27 mouse cellular contexts compared by ENCODE assay signal in the genomic region with DNA sequence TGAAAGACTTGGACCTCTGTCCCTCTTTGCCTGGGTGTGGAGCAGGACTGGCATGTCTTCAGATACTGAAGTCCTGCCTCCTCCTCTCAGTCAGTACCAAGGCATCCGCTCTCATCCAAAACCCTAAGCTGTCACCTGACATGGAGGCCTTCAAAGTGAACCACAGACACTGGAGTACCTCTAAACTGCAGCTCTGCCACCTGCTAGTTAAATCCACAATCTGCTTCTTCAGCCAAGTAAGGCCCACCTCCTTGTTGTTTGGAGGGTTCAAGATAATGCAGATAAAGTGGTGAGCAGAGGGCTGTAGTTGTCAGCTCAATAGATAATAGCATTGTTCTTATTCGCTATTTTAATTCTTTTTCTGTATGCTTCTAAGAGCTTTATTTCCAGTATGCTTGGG. TPM values are rescaled to one million over a fixed set of nuclear protein-coding genes. Genes with fewer than 3 reads are reported as not detected.
DNase-seq lines count a peak whose midpoint lies in the region; ATAC-seq lines count a peak whose summit lies in the region.
"Had no signal": no experiment of that assay in that cellular context is flagged by ENCODE, and none has a peak within 500 bp of the region (broad histone marks: within the 10 kb centered on the region; RNA-seq: fewer than 3 reads in every experiment).

No protein-coding gene starts in this region.

- H3K4me3 ChIP-seq in liver, embryonic 13.5 days (replicated peaks), result no peak overlapping the region
- H3K4me3 ChIP-seq in limb, embryonic 10.5 days, result no peak overlapping the region
- H3K4me3 ChIP-seq: forebrain, embryonic 13.5 days; gastrocnemius, adult 2 months; heart, embryonic 15.5 days; hindbrain, embryonic 13.5 days; layer of hippocampus, adult 2 months; limb, embryonic 13.5 days had no signal

- 0 out of 2 replicates have a peak overlapping the region, but pooled peaks have one; percentile 16 for H3K27ac ChIP-seq in liver, embryonic 13.5 days
- no peak overlapping the region for H3K27ac ChIP-seq in limb, embryonic 10.5 days
- H3K27ac ChIP-seq: forebrain, embryonic 13.5 days; gastrocnemius, adult 2 months; heart, embryonic 15.5 days; hindbrain, embryonic 13.5 days; layer of hippocampus, adult 2 months; limb, embryonic 13.5 days had no signal

- H3K36me3 ChIP-seq in liver, embryonic 13.5 days, result peaks cover 72% of the 10 kb centered on the region
- H3K36me3 ChIP-seq in limb, embryonic 10.5 days, result peaks cover 88% of the 10 kb centered on the region

- 23% methylated on average over 2 of the region's 2 CpGs for whole genome bisulfite sequencing in liver, embryonic 13.5 days (ENCODE audit: insufficient replicate concordance)
- WGBS in limb, embryonic 10.5 days, result 94% methylated on average over 2 of the region's 2 CpGs

- H3K4me1 ChIP-seq in liver, embryonic 13.5 days (replicated peaks), result peaks cover 74% of the 10 kb centered on the region
- peaks cover 8% of the 10 kb centered on the region for H3K4me1 ChIP-seq in limb, embryonic 10.5 days

- H3K4me2 ChIP-seq in liver, embryonic 13.5 days, result no peak overlapping the region
- H3K4me2 ChIP-seq: forebrain, embryonic 13.5 days; heart, embryonic 15.5 days; hindbrain, embryonic 13.5 days; limb, embryonic 13.5 days; lung, embryonic 14.5 days had no signal

- peak overlapping the region; percentile 11; the same call in 1 of the 2 replicates for H3K9ac ChIP-seq in liver, embryonic 13.5 days
- H3K9ac ChIP-seq: forebrain, embryonic 13.5 days; heart, embryonic 15.5 days; hindbrain, embryonic 13.5 days; limb, embryonic 13.5 days; lung, embryonic 14.5 days had no signal

- peak; percentile 44 for DNase-seq in c-Kit-positive CD71-positive TER-119-negative erythroid progenitor cells, embryonic 14.5 days (ENCODE audit: low read depth)
- peak; percentile 14 for DNase-seq in liver, embryonic 13.5 days
- DNase-seq in thymus, postnatal 36 days, result peak; percentile 15 to 37
- no peak for DNase-seq in embryo, embryonic 11 days
- no peak for DNase-seq in limb, embryonic 10.5 days (ENCODE audit: low spot score)
- DNase-seq: adrenal gland, postnatal 25 days; cerebellum, adult 11 months; cerebellum, postnatal 14 days; gastrocnemius, adult 2 months; heart, postnatal 36 days; kidney, adult 8-10 months; lung, embryonic 14.5 days had no signal

- H3K27me3 ChIP-seq in liver, embryonic 13.5 days, result no peaks in the 10 kb centered on the region
- no peaks in the 10 kb centered on the region for H3K27me3 ChIP-seq in limb, embryonic 10.5 days (ENCODE audit: low read depth, poor library complexity, severe bottlenecking)
- H3K27me3 ChIP-seq: forebrain, embryonic 13.5 days; heart, embryonic 15.5 days; hindbrain, embryonic 13.5 days; limb, embryonic 13.5 days had no signal

- H3K9me3 ChIP-seq in liver, embryonic 13.5 days (replicated peaks), result no peaks in the 10 kb centered on the region
- no peaks in the 10 kb centered on the region for H3K9me3 ChIP-seq in limb, embryonic 10.5 days (replicated peaks)
- H3K9me3 ChIP-seq: forebrain, embryonic 13.5 days; heart, embryonic 15.5 days; hindbrain, embryonic 13.5 days; limb, embryonic 13.5 days had no signal

- peak; percentile 77 for ATAC-seq in liver, embryonic 13.5 days (ENCODE audit: low read depth)
- peak; percentile 86 for ATAC-seq in megakaryocyte-erythroid progenitor cell, adult 5-6 weeks (replicated peaks; ENCODE audit: low FRiP score, low TSS enrichment, poor library complexity, severe bottlenecking)
- ATAC-seq in inflammation-experienced regulatory T-cells, adult 6 months, result no peak
- ATAC-seq: forebrain, embryonic 13.5 days had no signal

RNA-seq across cellular contexts. Expression of a gene that starts 5.7 kb away (rescaled TPM):
- polyA plus RNA-seq in liver, embryonic 13.5 days (2015; fragmentation: Nextera tagmentation; extraction: Ambion mirVana), result 14.5 and 18.2 TPM in 2 replicates
- total RNA-seq in megakaryocyte-erythroid progenitor cell, adult 5-6 weeks (2014; fragmentation: Nextera tagmentation), result 18.1 and 20.7 TPM in 2 replicates
- 13.3 and 16.8 TPM in 2 replicates for total RNA-seq in megakaryocyte-erythroid progenitor cell, adult 5-6 weeks (2017)
- 1 to 10 TPM; 5.6 to 8.7 (median 8.6) TPM for polyA plus RNA-seq in inflammation-experienced regulatory T-cells, adult 6 months (2017; shearing (Covaris generic))
- polyA plus RNA-seq in limb, embryonic 10.5 days (2016; fragmentation: Nextera tagmentation; extraction: Ambion mirVana), result 23.8 and 28.4 TPM in 2 replicates

RNA-seq across cellular contexts. Expression of a gene that starts 53.9 kb away (rescaled TPM):
- polyA plus RNA-seq in liver, embryonic 13.5 days (2015; fragmentation: Nextera tagmentation; extraction: Ambion mirVana), result not detected in 2 replicates
- not detected in 2 replicates for total RNA-seq in megakaryocyte-erythroid progenitor cell, adult 5-6 weeks (2014; fragmentation: Nextera tagmentation)
- total RNA-seq in megakaryocyte-erythroid progenitor cell, adult 5-6 weeks (2017), result 0.38 TPM in 1 of 2 replicates, not detected in the other
- polyA plus RNA-seq in inflammation-experienced regulatory T-cells, adult 6 months (2017; shearing (Covaris generic)), result not detected
- not detected in 2 replicates for polyA plus RNA-seq in limb, embryonic 10.5 days (2016; fragmentation: Nextera tagmentation; extraction: Ambion mirVana)
- total RNA-seq: adrenal gland, postnatal 25 days; gastrocnemius, adult 2 months; gastrocnemius, postnatal 4 days; heart, postnatal 36 days; layer of hippocampus, adult 2 months; layer of hippocampus, postnatal 25 days; left cerebral cortex, postnatal 10 days; midbrain, postnatal 0 days had no signal
- polyA plus RNA-seq: embryonic facial prominence, embryonic 14.5 days; forebrain, embryonic 13.5 days; heart, embryonic 15.5 days; hindbrain, embryonic 13.5 days; intestine, embryonic 14.5 days; limb, embryonic 13.5 days; lung, embryonic 14.5 days; midbrain, postnatal 0 days; neural tube, embryonic 14.5 days; spleen, adult 2 months had no signal

Comparison
In these comparisons a context has a peak if more than half of its experiments do, and no peak if none do; other contexts are left out.
1. DNase-seq: peak in c-Kit-positive CD71-positive TER-119-negative erythroid progenitor cells, embryonic 14.5 days (single experiment), liver, embryonic 13.5 days (single experiment) and thymus, postnatal 36 days (2 of 2); none in embryo, embryonic 11 days (single experiment) and limb, embryonic 10.5 days (single experiment).